ENCODE assay signal across 10 mouse cellular contexts in the genomic region with DNA sequence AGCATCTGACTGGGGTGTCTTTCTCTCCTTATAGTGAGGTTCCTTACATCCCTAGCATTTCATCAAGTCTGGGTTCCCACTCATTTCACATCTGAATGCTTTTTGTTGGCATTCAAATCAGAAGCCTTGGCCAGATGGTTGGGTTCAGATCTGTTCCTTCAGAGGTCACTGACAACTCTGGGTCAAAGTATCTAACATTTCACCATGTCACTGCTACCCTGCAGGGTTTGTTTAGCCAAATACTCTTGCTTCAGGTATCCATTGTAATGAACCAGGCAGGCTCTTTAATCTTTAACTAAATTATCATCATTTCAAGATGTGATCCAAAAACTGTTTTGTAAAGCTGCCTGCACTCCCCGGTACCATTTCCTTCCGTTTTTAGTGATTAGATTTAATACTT. TPM values are rescaled to one million over a fixed set of nuclear protein-coding genes. Genes with fewer than 3 reads are reported as not detected.
DNase-seq lines count a peak whose midpoint lies in the region; ATAC-seq and TF ChIP-seq lines count a peak whose summit lies in the region.
"Had no signal": no experiment of that assay in that cellular context is flagged by ENCODE, and none has a peak within 500 bp of the region (broad histone marks: within the 10 kb centered on the region; RNA-seq: fewer than 3 reads in every experiment).

No protein-coding gene starts in this region.

- H3K27me3 ChIP-seq in lung, embryonic 14.5 days (ENCODE audit: insufficient read depth, low read length): no peaks in the 10 kb centered on the region
- no peaks in the 10 kb centered on the region for H3K27me3 ChIP-seq in hindbrain, postnatal 0 days (ENCODE audit: insufficient read depth, low read length)
- H3K27me3 ChIP-seq in myocyte (ENCODE audit: control insufficient read depth, insufficient read depth, insufficient read length): no peaks in the 10 kb centered on the region
- H3K27me3 ChIP-seq: heart, embryonic 12.5 days; neural tube, embryonic 12.5 days had no signal

- no peaks in the 10 kb centered on the region for H3K79me2 ChIP-seq in myocyte (ENCODE audit: control insufficient read depth, insufficient read depth)

- ATAC-seq in lung, embryonic 14.5 days (ENCODE audit: insufficient read depth): no peak
- no peak for ATAC-seq in hindbrain, postnatal 0 days

- TF ChIP-seq CTCF in lung, embryonic 14.5 days (IDR thresholded peaks at IDR 0.05; ENCODE audit: low read depth): no peak
- TF ChIP-seq CTCF in hindbrain, postnatal 0 days (IDR thresholded peaks at IDR 0.05; ENCODE audit: low read depth): no peak

- H3K27ac ChIP-seq in lung, embryonic 14.5 days (ENCODE audit: low read depth): no peak overlapping the region; the same call in 1 of the 2 replicates
- no peak overlapping the region for H3K27ac ChIP-seq in hindbrain, postnatal 0 days
- H3K27ac ChIP-seq: neural tube, embryonic 12.5 days had no signal

- peak overlapping the region; percentile 93; the same call in 1 of the 2 replicates for H3K4me2 ChIP-seq in lung, embryonic 14.5 days
- peak overlapping the region; percentile 88; the same call in 1 of the 2 replicates for H3K4me2 ChIP-seq in hindbrain, postnatal 0 days (ENCODE audit: low read depth, low read length)
- H3K4me2 ChIP-seq in myocyte (ENCODE audit: low read depth): peak overlapping the region; percentile 28

- H3ac ChIP-seq in myocyte (ENCODE audit: control insufficient read depth, insufficient read length): no peak overlapping the region

- no peak overlapping the region for H3K4me3 ChIP-seq in lung, embryonic 14.5 days (ENCODE audit: low read depth, low read length)
- no peak overlapping the region for H3K4me3 ChIP-seq in hindbrain, postnatal 0 days (ENCODE audit: low read length)
- H3K4me3 ChIP-seq in myocyte: no peak overlapping the region

- WGBS in lung, embryonic 14.5 days: 88% methylated on average over 2 of the region's 2 CpGs
- 90% methylated on average over 2 of the region's 2 CpGs for WGBS in hindbrain, postnatal 0 days

- H3K9me3 ChIP-seq in lung, embryonic 14.5 days (ENCODE audit: low read depth, low read length): no peaks in the 10 kb centered on the region
- no peaks in the 10 kb centered on the region for H3K9me3 ChIP-seq in hindbrain, postnatal 0 days (ENCODE audit: low read length)
- H3K9me3 ChIP-seq: heart, embryonic 12.5 days; neural tube, embryonic 12.5 days had no signal

- 0 out of 2 replicates have a peak, but pooled peaks cover 6% of the 10 kb centered on the region for H3K4me1 ChIP-seq in lung, embryonic 14.5 days (ENCODE audit: insufficient read depth)
- no peaks in the 10 kb centered on the region for H3K4me1 ChIP-seq in hindbrain, postnatal 0 days (ENCODE audit: insufficient read depth, low read length)

- intact Hi-C loops in left cerebral cortex, postnatal 4 days (cut with DNase I): loop anchor here (5.0 kb wide), 1 partner anchor 163 kb away; no protein-coding TSS in a partner anchor

- no peaks in the 10 kb centered on the region for H3K36me3 ChIP-seq in lung, embryonic 14.5 days (ENCODE audit: insufficient read depth)
- no peaks in the 10 kb centered on the region for H3K36me3 ChIP-seq in hindbrain, postnatal 0 days (ENCODE audit: insufficient read depth, low read length)
- no peaks in the 10 kb centered on the region for H3K36me3 ChIP-seq in myocyte (ENCODE audit: control insufficient read depth, insufficient read depth)
- H3K36me3 ChIP-seq: heart, embryonic 12.5 days; neural tube, embryonic 12.5 days had no signal

- peak; percentile 79 for DNase-seq in heart, adult 11 months
- DNase-seq in heart, adult 9 months (ENCODE audit: low spot score in 2 of 2): no peak
- DNase-seq in lung, embryonic 14.5 days: no peak
- no peak for DNase-seq in lung, postnatal 36 days
- no peak for DNase-seq in hindbrain, postnatal 0 days (ENCODE audit: low spot score)
- no peak for DNase-seq in left cerebral cortex, postnatal 4 days
- DNase-seq in spleen, postnatal 36 days (ENCODE audit: low spot score in 2 of 2): no peak

- TF ChIP-seq POLR2A in myocyte (IDR thresholded peaks at IDR 0.05; ENCODE audit: insufficient read length, low read depth): no peak

- no peak overlapping the region; the same call in 1 of the 2 replicates for H3K9ac ChIP-seq in lung, embryonic 14.5 days
- H3K9ac ChIP-seq in hindbrain, postnatal 0 days (replicated peaks; ENCODE audit: low read length): no peak overlapping the region
- H3K9ac ChIP-seq: neural tube, embryonic 12.5 days had no signal

TF ChIP-seq in myocyte, 11 proteins besides CTCF, POLR2A, EP300 and RAD21:
- TF ChIP-seq MYOD1 (IDR thresholded peaks at IDR 0.05; ENCODE audit: control insufficient read depth in 1 of 3, insufficient read length in 2 of 3, low read depth in 2 of 3): no peak
- TF ChIP-seq MAX (IDR thresholded peaks at IDR 0.05; ENCODE audit: low read depth): no peak
- TF ChIP-seq REST (IDR thresholded peaks at IDR 0.05; ENCODE audit: insufficient read depth, insufficient read length): no peak
- TF ChIP-seq SRF (IDR thresholded peaks at IDR 0.05; ENCODE audit: control insufficient read depth, insufficient read length, low read depth): no peak
- TF ChIP-seq CEBPB (IDR thresholded peaks at IDR 0.05; ENCODE audit: insufficient read depth, poor library complexity, severe bottlenecking): no peak
- no peak for TF ChIP-seq USF1 (IDR thresholded peaks at IDR 0.05; ENCODE audit: low read depth)
- no peak for TF ChIP-seq POLR2AphosphoS2 (IDR thresholded peaks at IDR 0.05; ENCODE audit: insufficient read length, low read depth)
- TF ChIP-seq E2F4 (IDR thresholded peaks at IDR 0.05; ENCODE audit: insufficient read depth): no peak
- no peak for TF ChIP-seq TCF3 (IDR thresholded peaks at IDR 0.05; ENCODE audit: insufficient read length, low read depth)
- TF ChIP-seq TCF12 (IDR thresholded peaks at IDR 0.05; ENCODE audit: insufficient read depth, poor library complexity, severe bottlenecking): no peak
- no peak for TF ChIP-seq MYOG (IDR thresholded peaks at IDR 0.05; ENCODE audit: control insufficient read depth in 1 of 3, insufficient read depth in 1 of 3, insufficient read length in 2 of 3, low read depth in 2 of 3)
TF ChIP-seq in myocyte: peak in this region for 0.

RNA-seq across cellular contexts. Expression of a gene that starts 0.7 kb away (rescaled TPM):
- polyA plus RNA-seq in lung, embryonic 14.5 days (2014; fragmentation: Nextera tagmentation; extraction: Ambion mirVana): 8.4 and 9.4 TPM in 2 replicates
- total RNA-seq in hindbrain, postnatal 0 days (2014; rRNA removed): 14.5 TPM in 2 replicates
- 15.8 and 16.3 TPM in 2 replicates for polyA plus RNA-seq in hindbrain, postnatal 0 days (2015; fragmentation: Nextera tagmentation; extraction: Ambion mirVana)
- 6.7 TPM for polyA plus RNA-seq in myocyte (2012; fragmentation: generic; extraction: Trizol)
- 10 to 100 TPM; 17.2 to 17.5 TPM for total RNA-seq in left cerebral cortex, postnatal 4 days (2021)

Comparison
In these comparisons a context has a peak if more than half of its experiments do, and no peak if none do; other contexts are left out.
1. H3K4me2 ChIP-seq: peak in every context shown above with its lines; median percentile 93 in lung, embryonic 14.5 days; 88 in hindbrain, postnatal 0 days; 28 in myocyte.